Mouse (Mus musculus) frontal cortex, postnatal 36 days (tissue): ENCODE measurements around the gene Zdhhc14.

Experiments
- DNase-seq, 2 experiments: peaks; one replicate each; pipeline ENCODE4 v3.0.0; 2022; ENCODE audit warnings: low spot score in 2 of 2

Gene Zdhhc14

DNA sequence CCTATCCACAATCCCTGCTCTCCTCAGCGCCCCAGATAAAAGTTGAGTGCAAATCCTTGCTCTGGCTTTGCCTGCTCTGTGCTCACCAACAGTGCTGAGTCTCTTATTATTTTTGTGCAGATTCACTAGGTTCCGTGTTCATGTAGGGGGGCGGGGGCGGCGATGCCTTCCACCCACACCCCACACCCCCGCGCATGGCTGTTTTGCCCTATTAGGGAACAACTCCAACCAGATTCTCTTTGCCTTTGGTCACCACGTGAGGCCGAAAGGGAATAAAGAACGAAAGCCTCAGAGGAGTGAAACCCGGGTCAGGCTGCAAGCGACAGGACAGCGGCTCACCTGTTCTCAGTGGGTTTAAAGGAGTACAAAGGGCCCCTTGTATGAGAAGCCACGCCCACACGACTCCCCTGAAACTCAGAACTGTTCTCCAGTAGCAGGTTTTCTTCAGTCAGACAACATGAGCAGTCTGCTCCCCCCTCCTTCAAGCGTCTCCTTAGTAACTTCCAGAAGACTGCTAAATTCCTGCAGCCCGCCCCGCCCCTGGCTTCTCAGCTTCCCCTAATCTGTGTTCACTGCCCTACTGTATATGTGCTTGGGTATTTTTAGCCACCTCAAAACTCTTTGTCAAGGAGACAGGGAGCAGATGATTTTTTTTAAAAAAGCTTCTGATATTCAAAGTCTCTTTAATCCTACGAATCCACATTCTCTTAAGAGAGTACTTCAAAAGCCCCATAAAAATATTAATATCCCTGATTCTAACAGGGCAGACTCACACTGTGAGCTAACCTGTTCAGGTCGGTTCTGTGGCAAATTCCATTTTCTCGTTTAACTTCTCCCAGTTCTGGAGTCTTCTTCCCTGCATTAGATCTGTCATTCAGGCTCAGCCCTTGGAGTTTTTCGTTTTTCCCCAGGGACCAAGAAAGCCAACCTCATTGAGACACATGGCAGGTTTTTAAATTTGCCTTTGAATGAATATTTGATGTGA lies 278.2 kb downstream of the Zdhhc14 start:
- DNase-seq, result peak in 1 of 2 experiments; percentile 47

DNA sequence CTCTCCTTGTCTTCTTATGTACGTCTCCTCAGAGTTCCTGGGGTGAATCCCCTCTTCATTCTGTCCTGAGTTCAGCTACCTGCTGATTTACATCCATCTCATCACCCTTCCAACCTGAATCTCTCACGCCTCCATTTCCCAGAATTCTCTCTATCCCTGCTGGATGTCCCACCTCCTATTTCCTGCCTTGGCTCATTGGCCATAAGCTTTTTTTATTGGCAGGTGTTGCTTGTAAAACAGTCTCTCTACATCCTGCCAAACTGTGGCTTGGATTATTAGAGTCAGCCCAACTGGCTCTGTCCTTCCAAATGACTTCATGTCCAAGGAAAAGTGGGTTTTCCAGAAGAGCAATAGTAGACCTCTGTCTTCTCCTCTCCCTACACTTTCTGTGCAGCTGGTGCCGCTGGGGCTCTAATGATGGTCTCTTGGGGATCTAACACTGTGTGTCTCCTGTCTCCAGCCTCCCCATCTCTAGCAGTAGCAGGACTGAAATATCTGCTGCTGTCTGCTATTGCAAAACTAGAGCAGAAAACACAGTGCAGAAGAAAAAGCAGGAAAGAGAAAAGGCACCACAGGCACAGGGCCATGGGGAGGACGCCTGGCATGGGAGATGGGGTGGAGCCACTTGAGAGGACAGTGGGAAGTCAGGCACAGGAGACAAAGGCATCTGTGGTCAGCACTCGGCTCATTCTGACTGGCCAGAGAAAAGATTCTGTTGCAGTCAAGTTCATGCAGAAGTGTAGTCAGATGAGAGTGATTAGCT lies 288.0 kb downstream of the Zdhhc14 start:
- DNase-seq, result no peak

DNA sequence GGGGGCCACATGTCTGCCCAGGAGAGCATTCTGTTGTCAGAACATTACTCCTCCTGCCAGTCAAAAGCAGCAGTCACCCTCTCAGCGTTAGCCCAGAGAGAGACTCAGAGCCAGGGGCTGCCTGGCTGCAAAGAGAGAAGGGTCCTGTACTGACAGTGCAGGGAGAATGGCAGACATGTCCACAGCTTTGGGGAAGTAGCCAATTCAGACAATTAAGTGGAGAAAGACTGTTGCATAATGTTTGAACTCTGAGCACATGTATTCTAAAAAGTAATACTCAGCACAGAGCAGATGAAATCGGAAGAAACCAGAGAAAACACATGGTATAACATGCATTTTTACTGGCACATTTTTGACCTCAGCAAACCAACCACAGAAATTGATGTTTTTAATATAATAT lies 292.9 kb downstream of the Zdhhc14 start:
- no peak for DNase-seq

DNA sequence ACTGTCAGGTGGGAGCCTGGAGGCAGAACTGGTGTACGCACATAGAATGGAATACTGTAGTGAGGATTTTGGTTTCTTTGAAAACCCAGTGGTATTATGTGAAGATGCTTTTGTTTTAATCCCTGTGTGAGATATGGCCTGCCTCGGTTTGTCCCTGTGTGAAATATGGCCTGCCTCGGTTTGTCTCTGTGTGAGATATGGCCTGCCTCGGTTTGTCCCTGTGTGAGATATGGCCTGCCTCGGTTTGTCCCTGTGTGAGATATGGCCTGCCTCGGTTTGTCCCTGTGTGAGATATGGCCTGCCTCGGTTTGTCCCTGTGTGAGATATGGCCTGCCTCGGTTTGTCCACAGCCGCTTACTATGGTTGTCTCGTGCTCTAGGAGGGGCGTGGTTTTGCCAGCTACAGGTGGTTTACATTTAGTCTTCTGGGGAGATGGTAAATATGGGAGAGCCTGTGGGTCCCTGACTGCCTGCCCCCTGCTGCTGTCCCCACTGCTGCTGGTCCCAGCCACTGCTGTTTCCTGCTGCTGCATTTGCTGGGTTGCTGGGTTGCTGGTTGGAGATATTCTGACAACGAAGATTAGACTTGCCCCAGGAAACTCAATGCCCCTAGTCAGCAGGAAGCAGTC lies 299.9 kb downstream of the Zdhhc14 start:
- no peak for DNase-seq

DNA sequence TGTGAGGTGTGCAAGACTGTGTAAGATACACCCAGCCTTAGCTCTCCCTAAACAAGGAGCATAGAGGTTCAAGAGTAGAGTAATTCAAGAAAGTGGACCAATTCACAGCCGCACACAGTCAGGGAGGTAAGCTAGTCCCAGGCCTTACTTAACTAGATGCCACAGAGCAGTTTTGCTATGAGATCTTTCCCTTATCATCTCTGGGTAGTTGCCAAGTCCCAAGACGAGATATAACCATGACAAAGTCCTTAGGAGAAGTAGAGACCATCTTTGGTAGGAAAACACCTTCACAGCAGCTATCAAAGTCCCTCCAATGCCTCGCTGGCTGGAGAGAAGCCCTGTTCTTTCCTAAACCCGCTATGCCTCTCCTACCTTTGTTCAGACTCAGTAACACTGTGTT lies 301.2 kb downstream of the Zdhhc14 start:
- no peak for DNase-seq

DNA sequence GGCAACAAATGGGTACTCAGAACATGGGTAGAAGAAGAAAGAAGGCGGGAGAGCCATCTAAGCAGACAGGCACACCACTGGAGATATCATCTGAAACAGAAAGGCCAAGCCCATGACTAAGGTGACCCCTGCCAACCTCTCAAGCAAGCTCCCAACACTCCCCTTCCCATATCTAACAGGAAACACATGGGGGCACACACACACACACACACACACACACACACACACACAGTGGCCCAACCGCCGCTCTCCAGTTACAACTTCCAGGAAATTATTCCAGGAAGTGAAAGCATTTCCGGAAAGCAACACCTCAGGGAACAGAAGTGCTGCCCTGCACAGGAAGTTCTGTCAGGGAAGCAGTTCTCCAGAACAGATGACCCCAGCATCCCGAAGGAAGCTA lies 301.9 kb downstream of the Zdhhc14 start:
- DNase-seq, result no peak

DNA sequence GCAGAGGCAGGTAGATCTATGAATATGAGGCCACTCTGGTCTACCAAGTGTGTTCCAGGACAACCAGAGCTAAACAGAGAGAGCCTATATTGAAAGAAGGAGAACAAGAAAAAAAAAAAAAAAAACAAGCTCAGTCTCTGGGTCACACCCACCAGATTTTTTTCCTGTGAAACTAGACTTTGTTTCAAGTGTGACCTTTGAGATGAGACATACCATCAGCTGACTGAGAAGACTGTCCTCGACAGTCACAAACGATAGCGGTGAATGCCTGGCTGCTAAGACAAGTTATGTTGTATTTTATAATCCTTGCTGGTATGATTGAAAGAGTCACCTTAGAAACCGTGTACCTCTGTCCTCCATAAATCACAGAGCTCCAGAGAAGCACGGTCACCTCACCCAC lies 303.0 kb downstream of the Zdhhc14 start:
- no peak for DNase-seq

DNA sequence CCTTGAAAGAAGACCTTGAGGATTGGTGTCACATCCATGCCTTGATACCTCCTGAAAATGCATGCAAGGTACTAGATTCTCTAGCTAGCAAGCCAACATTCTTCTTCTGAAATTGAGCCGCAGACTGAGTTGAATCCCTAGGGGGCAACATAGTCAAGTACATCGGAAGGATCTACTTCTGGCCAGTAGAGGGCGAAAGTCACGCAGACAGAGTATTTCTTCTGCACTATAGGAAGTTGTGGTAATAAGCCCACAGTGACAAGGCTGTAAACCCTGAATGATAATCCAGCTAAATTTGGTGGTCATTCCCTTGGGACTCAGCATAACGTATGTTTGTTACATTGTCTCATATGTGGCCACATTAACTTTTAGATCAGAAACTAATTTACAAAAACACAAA lies 303.5 kb downstream of the Zdhhc14 start:
- peak; percentile 66 to 89 for DNase-seq

DNA sequence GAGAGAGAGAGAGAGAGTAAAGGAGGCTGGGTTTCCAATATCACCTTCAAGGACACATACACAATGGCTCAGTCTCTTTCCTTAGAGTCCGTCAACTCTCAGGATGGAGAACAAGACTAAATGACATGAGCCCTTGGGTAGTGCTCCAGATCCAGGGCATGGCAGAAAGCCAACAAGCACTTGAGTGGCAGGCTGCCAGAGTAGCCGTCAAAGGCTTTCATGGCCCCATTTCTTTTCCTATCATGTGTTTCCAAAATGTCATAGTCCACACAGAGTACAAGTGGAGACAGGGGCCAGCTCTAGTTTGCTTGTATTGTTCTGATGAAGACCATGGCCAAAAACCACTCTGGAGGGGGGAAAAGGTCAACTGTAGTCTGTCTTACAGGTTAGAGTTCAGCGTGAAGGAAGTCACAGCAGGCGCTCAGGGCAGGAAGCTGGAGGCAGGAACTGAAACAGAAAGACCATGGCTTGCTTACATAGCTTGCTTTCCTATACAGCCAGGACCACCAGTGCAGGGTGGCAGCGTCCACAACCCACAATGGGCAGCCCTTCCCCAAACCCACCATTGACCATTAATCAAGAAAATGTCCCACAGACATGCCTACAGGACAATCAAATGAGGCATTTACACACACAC lies 304.9 kb downstream of the Zdhhc14 start:
- no peak for DNase-seq

DNA sequence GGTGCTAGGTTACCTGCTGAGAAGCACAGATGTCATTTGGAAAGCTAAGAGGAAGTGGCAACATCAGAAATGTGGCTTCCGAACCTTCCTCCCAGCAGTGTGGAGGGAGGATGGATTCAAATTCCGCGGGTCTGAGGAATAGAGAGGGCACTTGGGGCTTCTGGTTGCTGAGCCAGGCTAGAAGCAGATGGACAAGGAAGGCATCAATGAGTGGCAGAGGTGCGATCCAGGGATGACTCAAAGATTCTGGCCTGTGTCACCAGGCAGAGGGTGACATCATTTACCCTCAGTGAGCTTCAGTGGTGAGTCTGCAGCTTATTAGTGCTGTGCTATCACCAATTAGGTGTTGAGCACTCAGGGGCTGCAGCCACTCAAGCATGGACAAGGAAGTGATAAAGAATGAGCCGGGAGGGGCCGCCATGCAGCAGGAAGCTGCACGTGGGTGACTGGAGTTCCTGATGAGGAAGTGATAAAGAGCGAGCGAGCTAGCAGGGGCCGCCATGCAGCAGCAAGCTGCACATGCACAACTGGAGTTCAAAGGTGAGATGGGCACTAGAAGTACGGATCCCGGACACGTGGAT lies 306.0 kb downstream of the Zdhhc14 start:
- no peak for DNase-seq

DNA sequence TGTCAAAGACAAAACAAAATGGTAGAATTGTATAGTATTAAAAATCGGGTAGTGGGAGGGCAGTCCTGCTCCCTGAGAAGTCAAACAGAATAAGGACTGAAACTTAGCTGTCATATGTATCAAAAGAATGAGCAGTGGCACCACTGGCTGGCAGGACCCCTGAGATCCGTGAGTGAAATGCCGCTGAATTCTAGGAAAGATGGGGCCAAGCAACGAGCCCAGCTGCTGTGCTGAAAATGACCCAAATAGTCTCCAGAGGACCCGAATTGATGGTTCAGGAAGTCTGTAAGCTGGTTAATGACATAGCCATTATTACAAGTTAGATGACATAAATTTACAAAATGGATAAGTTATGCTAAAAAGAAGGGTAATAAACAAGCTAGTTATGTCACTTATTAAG lies 306.5 kb downstream of the Zdhhc14 start:
- DNase-seq, result no peak

DNA sequence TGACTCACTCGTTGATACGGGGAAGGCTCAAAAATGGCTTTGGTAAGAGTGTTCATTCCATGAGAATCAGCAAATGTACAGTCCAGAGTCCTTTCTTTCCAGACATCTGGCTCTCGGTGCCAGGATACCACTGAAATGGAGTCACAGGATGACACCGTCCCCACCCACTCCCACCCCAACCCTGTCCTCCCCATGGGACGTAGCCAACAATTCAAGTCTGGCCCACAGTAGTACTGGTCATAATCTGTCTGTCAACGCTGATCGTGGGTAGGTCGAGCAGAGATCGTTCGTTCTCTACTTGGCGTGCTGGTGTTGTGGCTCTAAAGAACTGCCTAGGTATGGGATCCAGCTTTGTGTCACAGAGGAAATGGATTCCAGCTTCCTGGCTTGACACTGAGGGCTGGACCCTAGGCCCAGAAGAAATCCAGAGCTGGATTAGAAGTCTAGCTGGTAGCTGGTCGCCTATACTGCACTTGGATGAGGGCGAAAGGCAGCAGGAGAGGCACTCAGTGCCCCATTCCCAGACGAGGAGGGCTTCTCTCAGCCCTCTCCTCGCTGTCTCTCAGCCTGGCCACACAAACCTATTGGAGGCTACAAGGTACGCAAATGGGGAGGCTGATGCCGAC lies 307.2 kb downstream of the Zdhhc14 start:
- DNase-seq, result no peak

DNA sequence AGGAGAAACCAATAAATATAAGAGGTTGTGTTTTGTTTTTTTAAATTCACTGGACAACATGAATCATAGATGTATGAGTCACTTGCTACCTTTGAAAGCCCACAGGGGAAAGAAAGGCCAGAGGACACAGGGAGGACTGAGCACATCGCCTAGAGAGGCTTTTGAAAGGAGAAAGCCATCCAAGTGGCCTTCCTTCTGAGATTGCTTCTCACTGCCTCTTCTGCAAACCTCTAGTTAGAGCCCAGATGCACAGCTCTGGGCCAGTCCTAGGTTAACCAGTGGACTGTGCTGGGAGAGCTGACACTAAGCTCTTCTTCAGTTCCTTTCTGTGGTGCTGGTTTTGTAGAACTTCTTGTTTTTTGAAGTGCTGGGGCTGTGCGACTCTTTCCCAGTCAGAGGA lies 307.9 kb downstream of the Zdhhc14 start:
- DNase-seq, result no peak

DNA sequence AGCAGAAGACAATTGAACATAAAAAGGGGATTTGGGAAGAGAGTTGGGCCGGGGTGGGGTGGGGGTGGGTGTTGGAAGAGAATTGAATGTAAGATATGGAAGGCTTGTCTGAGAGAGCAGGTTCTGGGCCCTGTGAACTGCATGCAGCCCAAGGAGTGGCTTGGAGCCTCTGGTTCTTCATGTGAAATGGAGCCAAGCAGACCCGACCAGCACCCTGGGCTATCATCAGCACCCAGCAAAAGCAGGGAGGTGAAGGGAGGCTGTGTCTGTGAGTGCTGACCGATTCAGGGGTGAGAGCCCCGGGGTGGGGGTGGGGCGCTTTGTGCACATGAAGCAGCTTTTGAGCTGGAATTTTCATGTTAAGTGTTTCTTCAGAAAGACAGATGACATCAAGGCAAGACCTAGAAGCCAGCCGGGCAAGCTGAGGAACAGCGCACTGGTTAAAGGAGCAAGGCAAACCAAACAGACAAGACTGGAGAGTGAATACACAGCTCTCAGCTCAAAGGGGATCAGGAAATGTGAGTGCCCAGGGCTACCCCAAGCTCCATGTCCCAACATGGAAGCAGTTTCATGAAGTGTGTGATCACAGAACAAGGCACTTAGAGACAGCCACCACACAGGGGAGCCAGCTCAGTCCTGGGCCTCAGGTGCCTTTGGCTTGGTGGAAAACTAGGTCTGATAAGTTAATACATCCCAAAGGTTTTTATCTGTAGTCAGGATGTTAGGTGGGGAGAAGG lies 308.6 kb downstream of the Zdhhc14 start:
- DNase-seq, result no peak

DNA sequence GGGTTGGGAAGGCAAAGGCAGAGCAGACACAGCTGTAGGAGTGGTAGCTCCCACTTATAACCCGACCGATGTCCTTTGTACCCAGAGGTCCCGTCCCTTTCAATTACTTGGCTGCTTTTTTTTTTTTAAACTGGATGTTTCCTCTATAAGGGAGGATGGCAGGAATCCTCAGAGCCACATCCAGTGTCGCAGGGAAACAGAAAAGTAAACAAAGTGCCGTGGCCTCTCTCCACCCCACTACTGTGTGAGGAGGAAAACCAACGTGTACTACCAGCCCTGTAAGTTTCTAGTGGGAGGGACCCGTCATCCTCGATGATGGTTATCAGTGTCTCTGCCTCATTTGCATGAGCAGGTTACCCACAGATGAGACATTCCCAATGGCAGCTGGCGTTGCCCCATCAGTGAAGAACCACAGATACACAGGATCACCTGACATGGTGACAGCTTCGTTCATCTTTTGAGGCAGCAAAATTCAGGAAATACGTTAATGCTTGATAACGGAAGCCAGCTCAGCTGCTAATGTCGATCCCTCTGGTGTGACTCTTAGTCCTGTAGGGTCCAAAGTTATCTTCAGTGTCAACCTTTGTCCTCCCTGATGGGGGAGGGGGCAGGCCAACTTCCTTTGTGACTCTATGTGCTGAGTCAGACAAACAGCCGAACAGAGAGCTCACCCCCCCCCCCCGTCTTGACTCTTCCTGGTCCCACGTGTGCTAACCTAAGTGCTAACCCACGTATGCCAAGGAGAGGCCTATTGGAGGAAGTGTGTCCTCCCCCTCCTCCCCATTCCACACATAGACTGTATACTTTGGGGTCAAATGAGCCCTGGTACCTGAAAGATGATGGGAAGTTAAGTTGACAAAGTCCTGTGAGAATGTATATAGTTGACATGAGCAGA lies 309.7 kb downstream of the Zdhhc14 start:
- DNase-seq, result no peak

DNA sequence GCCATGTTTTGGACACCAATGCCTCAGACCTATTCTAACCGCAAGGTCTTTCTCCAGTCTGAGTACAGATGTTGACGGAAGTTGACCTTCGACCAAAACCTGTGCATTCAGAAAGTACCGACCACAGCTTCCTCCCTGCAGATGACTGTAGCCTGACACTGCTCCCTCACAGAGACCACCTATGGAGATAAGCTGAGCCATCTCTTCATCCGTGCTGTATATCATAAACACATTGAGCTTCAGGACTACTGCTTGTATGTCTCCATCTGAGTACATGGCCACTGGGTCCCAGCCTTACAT lies 310.2 kb downstream of the Zdhhc14 start:
- no peak for DNase-seq
